Mouse (Mus musculus) MEL (cell line): ENCODE results near the gene Aspdh. TPM values are rescaled to one million over a fixed set of nuclear protein-coding genes. Genes with fewer than 3 reads are reported as not detected.

Experiments used
- DNase-seq: peaks from one replicate; pipeline ENCODE4 v3.0.0; 2011; ENCODE audit warnings: low read depth, low spot score
- H3K27ac ChIP-seq: 2 replicates; pipeline ENCODE4 v1.5.1; 2012; ENCODE audit warnings: low read depth, mild to moderate bottlenecking, control low read depth, low read length, moderate library complexity; ENCODE audit not compliant: control insufficient read depth
- H3K27me3 ChIP-seq, 2 experiments: fragments of 150-350 bp in 1 of 2; sonication (generic) in 1 of 2; 2 replicates each; pipeline ENCODE4 v1.6.1; 2012; ENCODE audit warnings: low read length in 2 of 2, mild to moderate bottlenecking in 2 of 2, improper control_type of control experiment in 1 of 2, moderate library complexity in 1 of 2; ENCODE audit not compliant: insufficient read depth in 2 of 2, control insufficient read depth in 1 of 2
- H3K36me3 ChIP-seq, 2 experiments: 2 replicates each; pipeline ENCODE4 v1.6.1; 2012 to 2014; ENCODE audit warnings: low read length in 2 of 2, improper control_type of control experiment in 1 of 2, inconsistent platforms in 1 of 2, mild to moderate bottlenecking in 1 of 2; ENCODE audit not compliant: insufficient read depth in 2 of 2, control insufficient read depth in 1 of 2
- H3K4me1 ChIP-seq, 2 experiments: fragments of 150-350 bp in 1 of 2; sonication (generic) in 1 of 2; 2 replicates each; pipeline ENCODE4 v1.6.1; 2012; ENCODE audit warnings: low read length in 2 of 2, improper control_type of control experiment in 1 of 2, mild to moderate bottlenecking in 1 of 2; ENCODE audit not compliant: insufficient read depth in 2 of 2, control insufficient read depth in 1 of 2
- H3K4me3 ChIP-seq, 2 experiments: fragments of 150-350 bp in 1 of 2; sonication (generic) in 1 of 2; 2 replicates each; pipeline ENCODE4 v1.5.1; 2012; ENCODE audit warnings: low read depth in 2 of 2, low read length in 2 of 2, mild to moderate bottlenecking in 2 of 2, moderate library complexity in 2 of 2, control low read depth in 1 of 2, improper control_type of control experiment in 1 of 2; ENCODE audit not compliant: control insufficient read depth in 1 of 2, insufficient read depth in 1 of 2
- H3K79me2 ChIP-seq: 2 replicates; pipeline ENCODE4 v1.6.1; 2012; ENCODE audit warnings: mild to moderate bottlenecking, low read length, moderate library complexity; ENCODE audit not compliant: control insufficient read depth, poor library complexity, insufficient read depth
- H3K9ac ChIP-seq: 2 replicates; pipeline ENCODE4 v1.6.1; 2012; ENCODE audit warnings: low read depth, mild to moderate bottlenecking, control low read depth, low read length, moderate library complexity; ENCODE audit not compliant: control insufficient read depth, poor library complexity, severe bottlenecking
- H3K9me3 ChIP-seq: fragments of 150-350 bp; sonication (generic); replicated peaks from 2 replicates; pipeline ENCODE4 v1.6.1; 2012; ENCODE audit warnings: mild to moderate bottlenecking, low read length, improper control_type of control experiment, moderate library complexity; ENCODE audit not compliant: insufficient read depth
- CHD2 ChIP-seq: IDR thresholded peaks from 2 replicates; pipeline ENCODE4 v1.6.1; 2011; ENCODE audit warnings: low read length, improper control_type of control experiment
- EP300 ChIP-seq, 2 experiments: IDR thresholded peaks; 2 replicates each; pipeline ENCODE4 v1.6.1; 2011; ENCODE audit warnings: improper control_type of control experiment in 2 of 2, low read length in 2 of 2, low read depth in 1 of 2, mild to moderate bottlenecking in 1 of 2
- ETS1 ChIP-seq: IDR thresholded peaks from 2 replicates; pipeline ENCODE4 v1.6.1; 2012; ENCODE audit warnings: low read depth, mild to moderate bottlenecking, inconsistent platforms, low read length, improper control_type of control experiment, moderate library complexity
- JUND ChIP-seq: IDR thresholded peaks from 2 replicates; pipeline ENCODE4 v1.6.1; 2011; ENCODE audit warnings: low read depth, mild to moderate bottlenecking, improper control_type of control experiment, low read length
- MAX ChIP-seq: IDR thresholded peaks from 2 replicates; pipeline ENCODE4 v1.6.1; 2011; ENCODE audit warnings: low read length, improper control_type of control experiment
- MAZ ChIP-seq: IDR thresholded peaks from 2 replicates; pipeline ENCODE4 v1.6.1; 2012; ENCODE audit warnings: low read depth, mild to moderate bottlenecking, inconsistent platforms, low read length, improper control_type of control experiment
- MEF2A ChIP-seq: IDR thresholded peaks from 2 replicates; pipeline ENCODE4 v1.6.1; 2014; ENCODE audit warnings: low read depth, mild to moderate bottlenecking, inconsistent platforms, low read length, improper control_type of control experiment; ENCODE audit not compliant: poor library complexity, insufficient replicate concordance, severe bottlenecking; ENCODE audit errors: extremely low read depth
- NELFE ChIP-seq: IDR thresholded peaks from 2 replicates; pipeline ENCODE4 v1.6.1; 2011; ENCODE audit warnings: low read depth, low read length, improper control_type of control experiment
- RCOR1 ChIP-seq: IDR thresholded peaks from 2 replicates; pipeline ENCODE4 v1.6.1; 2012; ENCODE audit warnings: low read depth, mild to moderate bottlenecking, inconsistent platforms, low read length, improper control_type of control experiment
- SIN3A ChIP-seq: IDR thresholded peaks from 2 replicates; pipeline ENCODE4 v1.6.1; 2012; ENCODE audit warnings: low read length, improper control_type of control experiment, inconsistent platforms
- SMC3 ChIP-seq: IDR thresholded peaks from 2 replicates; pipeline ENCODE4 v1.6.1; 2011; ENCODE audit warnings: low read depth, low read length, improper control_type of control experiment
- TBP ChIP-seq: IDR thresholded peaks from 2 replicates; pipeline ENCODE4 v1.8.0; 2011; ENCODE audit warnings: low read depth, low read length, improper control_type of control experiment
- USF1 ChIP-seq: IDR thresholded peaks from 2 replicates; pipeline ENCODE4 v1.6.1; 2014; ENCODE audit warnings: low read depth, mild to moderate bottlenecking, inconsistent platforms, low read length, improper control_type of control experiment, moderate library complexity
- ZKSCAN1 ChIP-seq: IDR thresholded peaks from 2 replicates; pipeline ENCODE4 v1.6.1; 2012; ENCODE audit warnings: low read depth, mild to moderate bottlenecking, inconsistent platforms, low read length, improper control_type of control experiment, moderate library complexity
- ZNF384 ChIP-seq: IDR thresholded peaks from 2 replicates; pipeline ENCODE4 v1.6.1; 2012; ENCODE audit warnings: low read depth, mild to moderate bottlenecking, inconsistent platforms, low read length, improper control_type of control experiment
- polyA plus RNA-seq, 2 experiments: library from polyadenylated mRNA; stranded (reverse) in 1 of 2; unstranded in 1 of 2; fragments of >175 nt in 1 of 2; fragments of >200 nt in 1 of 2; gene quantifications; 2 replicates each; pipeline versions ENCODE4 v1.2.1 to v1.2.4; 2012; ENCODE audit warnings: low replicate concordance in 2 of 2, low read depth in 1 of 2; ENCODE audit not compliant: insufficient read length in 2 of 2, insufficient read depth in 1 of 2, missing spikeins in 1 of 2
- total RNA-seq: library from RNA; depleted of rRNA; stranded (reverse); fragments of 300-350 nt; gene quantifications from 2 replicates; pipeline ENCODE4 v1.2.3, GENCODE M21; 2012

Aspdh gene
- total and polyA plus RNA-seq, 3 experiments, result 0.89 TPM; not detected in 2

DNA sequence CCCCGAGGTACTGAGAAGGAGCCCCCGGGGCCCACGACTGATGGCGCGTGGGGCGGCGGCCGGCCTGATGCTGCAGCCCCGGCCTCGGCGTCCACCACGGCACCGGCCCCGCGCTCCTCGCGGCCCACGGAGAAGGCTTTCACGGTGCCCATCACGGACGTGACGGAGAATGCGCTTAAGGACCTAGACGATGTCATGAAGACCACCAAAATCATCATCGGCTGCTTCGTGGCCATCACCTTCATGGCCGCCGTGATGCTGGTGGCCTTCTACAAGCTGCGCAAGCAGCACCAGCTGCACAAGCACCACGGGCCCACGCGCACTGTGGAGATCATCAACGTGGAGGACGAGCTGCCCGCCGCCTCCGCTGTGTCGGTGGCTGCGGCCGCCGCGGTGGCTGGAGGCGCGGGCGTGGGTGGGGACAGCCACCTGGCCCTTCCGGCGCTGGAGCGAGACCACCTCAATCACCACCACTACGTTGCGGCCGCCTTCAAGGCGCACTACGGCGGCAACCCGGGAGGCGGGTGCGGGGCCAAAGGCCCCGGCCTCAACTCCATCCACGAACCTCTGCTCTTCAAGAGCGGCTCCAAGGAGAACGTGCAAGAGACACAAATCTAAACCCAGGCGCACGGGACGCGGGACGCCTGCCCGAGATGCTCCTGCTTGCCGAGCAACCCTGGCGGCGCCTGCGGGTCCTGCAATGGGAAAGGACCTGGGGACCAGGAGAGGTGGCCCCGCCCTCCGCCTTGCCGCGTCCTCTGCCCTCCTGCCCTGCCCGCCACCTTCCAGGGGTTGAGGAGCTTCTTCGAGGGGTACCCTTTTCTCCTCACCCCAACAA is 2.8 kb upstream of the Aspdh start:
- Histone ChIP-seq H3K36me3 (no peaks in the 10 kb centered on the region), H3K4me3 (no peak overlapping the region), H3K4me1 (0 out of 4 replicates have a peak, but pooled peaks cover 0 to 3% of the 10 kb centered on the region in 2 experiments), H3K79me2 (no peaks in the 10 kb centered on the region), H3K9me3 (no peaks in the 10 kb centered on the region), H3K27me3 (no peaks in the 10 kb centered on the region), H3K9ac (no peak overlapping the region), H3K27ac (no peak overlapping the region)
- DNase-seq, result no peak
- TF ChIP-seq ZNF384 (no peak), ETS1 (no peak), SMC3 (no peak), NELFE (no peak), RCOR1 (no peak)

DNA sequence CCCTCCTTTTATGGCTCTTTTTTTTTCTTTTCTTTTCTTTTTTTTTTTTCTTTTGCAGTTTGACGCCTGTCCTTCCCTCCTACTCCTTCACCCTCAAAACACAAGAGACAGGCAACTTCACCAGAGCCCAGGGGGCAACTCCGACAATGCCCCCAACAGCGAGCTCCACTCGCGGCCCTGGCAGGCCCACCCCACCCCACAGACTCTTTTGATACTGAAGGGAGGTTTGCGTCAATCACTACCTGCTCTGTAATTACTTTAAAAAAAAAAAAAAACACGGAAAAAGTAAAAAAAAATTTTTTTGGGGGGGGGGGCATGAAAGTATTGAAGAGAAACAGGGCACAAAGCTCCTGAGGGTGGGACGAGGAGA is 2.1 kb upstream of the Aspdh start:
- Histone ChIP-seq H3K4me1 (0 out of 4 replicates have a peak, but pooled peaks cover 0 to 3% of the 10 kb centered on the region in 2 experiments), H3K79me2 (no peaks in the 10 kb centered on the region; the same call in 1 of the 2 replicates), H3K9ac (no peak overlapping the region), H3K36me3 (no peaks in the 10 kb centered on the region), H3K27ac (no peak overlapping the region), H3K4me3 (no peak overlapping the region), H3K27me3 (no peaks in the 10 kb centered on the region), H3K9me3 (no peaks in the 10 kb centered on the region)
- TF ChIP-seq MAZ, result no peak
- no peak for TF ChIP-seq ZKSCAN1
- no peak for TF ChIP-seq RCOR1
- TF ChIP-seq JUND, result no peak
- no peak for TF ChIP-seq CHD2
- TF ChIP-seq USF1, result no peak
- no peak for TF ChIP-seq MEF2A
- TF ChIP-seq NELFE, result no peak
- TF ChIP-seq EP300 (IDR thresholded peaks at IDR 0.05; ENCODE audit: low read depth in 1 of 2, low read length in 2 of 2), result no peak
- no peak for TF ChIP-seq SIN3A
- no peak for TF ChIP-seq TBP
- TF ChIP-seq MAX, result no peak
- TF ChIP-seq ETS1, result no peak
- DNase-seq, result no peak
